Mouse (Mus musculus) left cerebral cortex, adult 2 months (tissue): ENCODE measurements around the gene Ophn1. TPM values are rescaled to one million over a fixed set of nuclear protein-coding genes. Genes with fewer than 3 reads are reported as not detected.

Source experiments
- DNase-seq, 2 experiments: peaks; one replicate each; pipeline ENCODE4 v3.0.0; 2021 to 2022; ENCODE audit warnings: low spot score in 2 of 2, mixed read lengths in 1 of 2; ENCODE audit errors: extremely low spot score in 1 of 2
- H3K27ac ChIP-seq: fragments of 200-600 bp; 2 replicates; pipeline ENCODE4 v1.8.1; 2022
- H3K4me3 ChIP-seq: fragments of 200-600 bp; 2 replicates; pipeline ENCODE4 v1.8.1; 2022
- CTCF ChIP-seq: fragments of 200-600 bp; IDR thresholded peaks from 2 replicates; pipeline ENCODE4 v1.8.1; 2022; ENCODE audit warnings: antibody characterized with exemption, mild to moderate bottlenecking, moderate library complexity
- intact Hi-C: fragments of 180-260 bp; cut with DNase I; formaldehyde crosslinking; loops from one replicate; pipeline ENCODE4 v1.15.1; 2025
- total RNA-seq, 2 experiments: library from RNA; stranded (reverse); gene quantifications; 2 replicates each; pipeline ENCODE4 v1.2.3; 2021

Gene Ophn1
- total RNA-seq, 2 experiments from 2014 or later: 36.9 to 42.1 TPM

DNA sequence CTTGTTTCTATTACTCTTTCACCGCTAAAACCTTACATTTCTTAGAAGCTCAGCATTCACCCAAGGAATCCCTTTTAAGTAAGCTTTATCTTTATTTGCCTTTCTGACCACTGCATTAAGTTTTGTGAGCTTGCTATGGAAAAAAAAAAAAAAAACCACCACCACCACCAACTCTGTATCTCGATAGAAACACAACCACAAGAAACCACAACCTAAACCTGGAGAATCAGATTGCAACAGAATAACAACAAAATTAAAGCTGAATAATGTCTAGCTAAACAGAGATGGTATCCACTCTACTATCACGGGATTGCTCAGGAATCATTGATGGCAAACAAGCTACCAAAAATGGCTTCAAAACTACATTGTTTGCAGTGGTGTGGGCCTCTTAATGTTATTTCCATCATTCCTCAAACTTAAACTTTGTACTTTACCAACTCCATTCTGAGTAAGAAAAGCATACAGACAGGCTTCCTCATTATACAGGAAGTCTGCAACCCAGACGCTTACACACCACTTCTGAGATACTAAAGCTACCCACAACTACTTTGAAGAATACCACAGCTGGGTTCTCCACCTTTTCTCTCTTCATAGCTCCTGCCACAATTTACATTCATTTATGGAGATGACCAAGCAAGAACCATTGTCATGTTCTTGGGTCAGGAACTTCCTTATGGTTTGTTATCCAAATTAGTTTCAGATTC is 116.4 kb downstream of the Ophn1 start:
- TF ChIP-seq CTCF: no peak
- no peak for DNase-seq
- intact Hi-C loops: no loop called here
- Histone ChIP-seq H3K4me3 (no peak overlapping the region), H3K27ac (no peak overlapping the region)

DNA sequence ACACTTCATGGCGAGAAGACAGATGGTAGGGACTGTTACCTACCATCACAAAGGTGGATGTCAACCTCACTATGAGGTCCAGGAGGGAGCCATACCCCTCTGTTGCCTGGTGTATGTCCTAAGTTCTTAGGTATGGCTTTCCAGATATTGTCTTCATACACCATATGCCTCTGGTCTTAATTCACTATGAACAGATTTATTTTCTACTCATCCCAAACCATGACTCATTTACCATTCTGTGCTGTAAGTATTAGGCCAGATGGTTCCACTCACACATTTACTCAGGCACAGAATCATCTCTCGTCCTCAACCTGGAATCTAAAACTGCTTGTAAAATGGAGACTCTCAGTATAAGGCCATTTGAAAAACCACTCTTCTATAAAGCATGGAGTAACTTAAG is 135.7 kb downstream of the Ophn1 start:
- Histone ChIP-seq H3K4me3 (no peak overlapping the region), H3K27ac (no peak overlapping the region)
- no peak for TF ChIP-seq CTCF
- intact Hi-C loops: no loop called here
- DNase-seq: no peak

DNA sequence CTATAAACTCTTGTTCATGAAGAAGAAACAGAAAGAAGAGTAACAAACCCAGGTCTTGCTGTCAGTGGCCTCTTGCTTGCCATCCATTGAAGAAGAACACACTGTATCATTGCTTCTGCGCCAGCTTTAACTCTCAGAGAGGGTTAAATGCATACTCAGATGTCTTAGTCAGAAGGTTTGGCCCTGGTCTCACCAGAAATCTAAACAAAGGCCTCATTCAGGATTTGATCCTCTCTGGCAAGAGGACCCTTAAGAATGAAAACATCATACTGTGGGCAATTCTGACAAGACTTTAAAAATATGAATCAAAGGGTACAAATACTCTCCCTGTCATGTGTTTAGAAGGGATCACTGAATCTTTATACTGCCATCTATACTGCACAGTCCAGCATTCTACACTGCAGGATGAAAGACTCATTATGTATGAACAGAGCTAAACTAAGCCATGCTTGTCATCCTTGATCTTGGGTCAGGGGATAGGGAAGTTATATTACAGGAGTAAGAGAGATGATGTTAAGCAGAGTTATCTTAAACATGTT is 139.5 kb downstream of the Ophn1 start:
- intact Hi-C loops: no loop called here
- no peak for TF ChIP-seq CTCF
- no peak for DNase-seq
- Histone ChIP-seq H3K27ac (no peak overlapping the region), H3K4me3 (no peak overlapping the region)

DNA sequence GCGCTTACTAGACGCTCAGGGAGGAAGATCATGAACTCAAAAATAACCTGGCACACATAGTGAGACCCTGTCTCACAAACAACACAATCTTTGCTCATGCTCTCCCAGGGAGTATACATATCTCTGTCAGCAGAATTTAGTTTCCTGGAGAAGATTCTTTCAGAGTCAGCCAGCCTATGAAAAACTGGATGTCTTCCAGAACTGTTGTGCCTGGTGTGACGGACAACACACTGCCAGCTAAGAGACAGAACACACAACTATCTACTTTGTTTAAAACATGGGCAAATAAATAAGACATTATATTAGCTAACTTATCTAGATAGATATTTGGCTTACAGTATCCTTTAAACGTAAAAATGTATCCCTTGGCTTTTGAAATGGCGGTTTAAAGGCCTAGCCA is 154.1 kb downstream of the Ophn1 start:
- no peak for TF ChIP-seq CTCF
- Histone ChIP-seq H3K4me3 (no peak overlapping the region), H3K27ac (no peak overlapping the region)
- DNase-seq: no peak
- intact Hi-C loops: no loop called here

DNA sequence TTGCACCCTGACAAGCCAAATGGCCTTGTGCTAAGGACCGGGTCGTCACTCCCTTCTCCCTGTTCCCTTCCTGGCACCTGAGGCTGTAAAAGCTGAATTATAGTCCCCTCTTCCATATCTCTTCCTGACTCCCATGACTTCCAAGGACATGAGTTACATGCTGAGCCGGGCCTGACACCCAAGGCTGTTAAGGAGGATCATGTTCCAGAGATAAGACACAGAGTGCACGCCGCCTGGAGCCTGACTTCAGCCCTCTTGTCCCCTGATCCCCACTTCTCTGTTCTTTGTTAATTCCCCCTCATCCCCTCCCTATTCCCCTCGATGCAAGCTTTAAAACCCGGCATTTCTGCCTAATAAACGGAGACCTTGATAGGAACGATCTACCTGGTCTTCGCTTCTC is 167.8 kb downstream of the Ophn1 start:
- DNase-seq: no peak
- intact Hi-C loops: no loop called here
- Histone ChIP-seq H3K27ac (no peak overlapping the region), H3K4me3 (no peak overlapping the region)
- no peak for TF ChIP-seq CTCF

DNA sequence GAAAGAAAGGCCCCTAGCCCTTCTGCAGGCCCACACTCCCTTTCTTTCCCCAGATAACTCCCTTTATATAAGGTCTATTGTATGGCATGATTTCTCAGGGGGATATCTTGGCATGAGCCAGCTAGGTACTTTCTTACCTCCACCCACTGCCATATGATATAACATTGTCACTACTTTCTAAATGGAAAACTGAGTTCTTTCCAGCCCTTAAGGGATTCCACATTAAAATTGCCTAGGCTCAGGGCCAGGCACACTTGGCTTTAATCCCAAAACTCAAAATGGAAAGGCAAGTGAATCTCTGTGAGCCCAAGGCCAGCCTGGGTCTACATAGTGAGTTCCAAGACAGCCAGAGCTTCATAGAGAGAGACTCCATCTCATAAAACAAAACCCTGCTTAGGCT is 183.1 kb downstream of the Ophn1 start:
- DNase-seq: peak in 1 of 2 experiments; percentile 24
- no peak overlapping the region for H3K4me3 ChIP-seq
- intact Hi-C loops: no loop called here
- H3K27ac ChIP-seq: no peak overlapping the region
- no peak for TF ChIP-seq CTCF

DNA sequence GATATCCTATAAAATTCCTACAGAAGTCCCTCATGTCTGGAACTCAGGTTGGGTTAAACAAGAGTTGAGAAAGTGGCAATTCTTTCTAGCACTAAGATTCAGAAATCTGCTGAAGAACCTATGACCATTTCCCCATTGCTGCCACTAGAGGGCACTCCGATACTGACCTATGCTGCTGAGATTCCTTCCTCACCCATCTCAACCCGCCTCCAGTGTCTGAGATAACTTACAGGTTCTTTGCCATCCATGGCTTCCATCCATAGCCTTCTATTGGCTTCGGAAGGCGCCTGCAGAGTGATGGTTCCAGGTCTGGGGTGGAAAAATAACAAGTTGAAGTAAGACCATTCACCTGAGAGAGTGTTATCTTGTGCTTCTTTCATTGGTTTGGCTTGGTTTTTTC is 189.2 kb downstream of the Ophn1 start:
- Histone ChIP-seq H3K27ac (no peak overlapping the region), H3K4me3 (no peak overlapping the region)
- intact Hi-C loops: loop anchor here (1.0 kb wide), 1 partner anchor 218 kb away; no protein-coding TSS in a partner anchor
- peak; percentile 31 to 37 for DNase-seq
- TF ChIP-seq CTCF: peak; percentile 76

DNA sequence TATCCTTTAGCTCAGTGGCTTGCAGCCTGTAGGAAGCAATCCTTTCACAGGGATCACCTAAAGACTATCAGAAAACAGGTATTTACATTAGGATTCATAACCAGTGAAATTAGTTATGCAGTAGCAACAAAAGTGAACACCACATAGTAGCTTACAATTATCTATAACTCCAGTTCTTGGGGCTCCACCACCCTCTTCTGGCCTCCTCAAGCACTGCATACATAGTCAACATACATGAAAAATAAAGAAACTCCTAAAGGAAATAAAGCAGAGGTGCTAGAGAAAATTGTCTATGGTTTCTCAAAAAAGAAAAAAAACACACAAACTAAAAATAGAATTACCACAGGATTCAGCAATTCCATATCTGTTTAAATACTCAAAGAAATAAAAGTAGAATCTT is 208.2 kb downstream of the Ophn1 start:
- H3K27ac ChIP-seq: no peak overlapping the region
- H3K4me3 ChIP-seq: no peak overlapping the region
- intact Hi-C loops: loop anchor here (5.0 kb wide), 1 partner anchor 1780 kb away; no protein-coding TSS in a partner anchor
- TF ChIP-seq CTCF: peak; percentile 40
- no peak for DNase-seq

DNA sequence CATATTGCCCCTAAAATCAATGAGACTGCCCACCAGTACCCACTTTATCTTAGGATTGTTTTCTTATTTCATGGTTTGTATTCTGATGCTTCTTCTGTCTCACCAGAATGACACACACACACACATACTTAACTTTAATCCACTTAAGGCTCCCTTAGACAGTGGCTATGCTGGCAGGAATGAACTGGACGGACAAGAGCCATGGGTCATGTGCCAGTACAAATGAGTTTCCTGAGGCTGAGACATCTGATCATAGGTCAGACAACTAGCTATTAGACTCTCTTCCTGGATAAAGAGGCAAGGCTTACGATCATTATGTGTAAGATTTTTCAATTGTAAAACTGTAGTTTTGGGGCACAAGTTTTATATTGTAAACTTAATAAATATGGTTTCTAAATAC is 209.5 kb downstream of the Ophn1 start:
- TF ChIP-seq CTCF: no peak

DNA sequence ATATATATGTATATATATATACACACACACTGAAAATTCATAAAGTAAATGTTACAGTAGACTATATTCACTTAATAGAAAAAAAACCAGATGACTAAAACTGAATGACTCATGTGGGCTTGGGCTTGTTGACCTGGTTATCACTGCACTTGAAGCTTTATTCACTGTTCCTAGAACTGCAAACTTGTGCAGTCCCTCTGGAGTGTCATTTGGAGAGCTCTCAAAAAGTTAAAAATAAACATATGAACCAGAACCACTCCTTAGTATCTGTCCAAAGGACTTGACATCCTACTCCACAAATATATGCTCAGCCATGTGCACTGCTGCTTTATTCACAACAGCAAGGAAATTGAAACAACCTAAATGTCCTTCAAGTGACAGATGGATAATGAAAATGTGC is 219.8 kb downstream of the Ophn1 start:
- no peak for TF ChIP-seq CTCF
- no peak for DNase-seq
- no peak overlapping the region for H3K4me3 ChIP-seq
- intact Hi-C loops: no loop called here
- no peak overlapping the region for H3K27ac ChIP-seq

More for the DNA sequence above, 209.5 kb downstream of the Ophn1 start:
- intact Hi-C loops: loop anchor here (5.0 kb wide), 1 partner anchor 1779 kb away; no protein-coding TSS in a partner anchor
- no peak for DNase-seq
- Histone ChIP-seq H3K4me3 (no peak overlapping the region), H3K27ac (no peak overlapping the region)

DNA sequence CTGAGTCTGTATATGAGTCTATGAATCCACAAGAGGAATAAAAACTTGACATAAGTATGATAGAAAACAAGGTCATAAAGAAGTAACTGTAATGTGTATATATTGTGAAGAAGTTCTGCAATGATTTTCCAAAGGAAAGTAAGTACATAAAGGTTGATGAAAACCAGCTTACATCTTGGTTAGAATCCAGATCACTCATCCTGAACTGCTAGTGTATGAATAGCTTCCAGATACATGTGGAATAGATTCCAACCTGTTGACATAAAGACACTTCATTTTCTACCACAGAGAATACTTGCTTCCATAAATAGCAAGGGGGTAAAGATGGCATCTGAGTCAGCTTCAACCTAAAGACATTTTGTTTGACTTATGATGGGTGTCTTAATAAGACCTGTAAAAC is 239.4 kb downstream of the Ophn1 start:
- intact Hi-C loops: no loop called here
- Histone ChIP-seq H3K27ac (no peak overlapping the region), H3K4me3 (no peak overlapping the region)
- TF ChIP-seq CTCF: no peak
- DNase-seq: no peak

DNA sequence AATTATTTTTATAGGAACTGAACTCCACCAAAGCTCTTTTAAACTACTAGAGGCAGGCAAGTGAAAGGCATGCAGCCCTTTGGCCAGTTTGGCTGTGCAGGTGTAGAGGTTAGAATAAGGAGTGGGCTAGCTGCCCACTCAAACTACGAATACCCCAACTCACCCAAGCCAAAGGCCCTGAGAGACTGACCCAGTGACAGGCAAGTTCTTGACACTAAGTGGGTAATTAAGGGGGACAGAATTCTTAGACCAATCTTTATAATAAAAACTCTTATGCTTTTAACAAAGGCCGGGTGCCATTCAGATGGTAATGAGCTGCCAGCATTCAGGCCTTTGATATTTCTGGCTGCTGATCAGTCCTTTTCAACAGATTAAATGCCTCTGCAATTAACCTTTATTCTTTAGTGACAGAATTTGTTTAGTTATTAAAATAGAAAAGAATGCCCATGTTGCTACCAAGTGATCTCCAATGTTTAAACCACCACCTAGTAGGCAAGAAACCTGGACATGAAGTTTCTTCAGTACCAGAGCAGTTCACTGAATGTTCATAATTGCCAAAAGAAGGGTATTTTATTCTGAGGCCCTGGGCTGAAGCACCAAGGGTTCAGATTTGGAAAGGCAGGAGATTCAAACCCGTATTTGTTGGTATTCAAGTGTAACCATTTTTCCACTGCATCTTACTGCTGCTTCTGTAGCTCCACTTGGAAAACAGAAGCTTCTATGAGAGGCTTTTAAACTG is 262.0 kb downstream of the Ophn1 start:
- H3K27ac ChIP-seq: no peak overlapping the region
- no peak for DNase-seq
- intact Hi-C loops: no loop called here
- no peak overlapping the region for H3K4me3 ChIP-seq
- no peak for TF ChIP-seq CTCF
